Mouse (Mus musculus): ENCODE results near the gene Zfhx3.

DNA sequence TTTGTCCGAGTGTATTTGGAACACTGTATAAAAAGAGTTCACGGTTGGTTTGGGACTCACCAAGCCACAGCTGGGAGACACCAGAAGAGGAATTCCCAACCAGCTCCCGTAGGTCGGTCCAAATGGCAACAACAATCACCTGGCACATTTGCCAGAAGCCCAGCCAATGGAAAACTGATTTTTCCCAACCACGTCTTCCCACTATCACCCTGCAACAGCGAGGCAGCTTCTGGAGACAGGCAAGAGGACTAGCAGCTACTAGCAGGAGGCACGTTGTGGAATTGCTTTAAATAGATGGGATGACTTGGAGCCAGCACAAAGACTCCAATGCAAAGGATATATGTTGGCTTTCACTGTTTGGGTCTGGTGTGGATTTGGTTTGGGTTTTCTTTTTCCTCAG, 593.7 kb downstream of the Zfhx3 start:
- TF ChIP-seq POLR2A (IDR thresholded peaks at IDR 0.05; ENCODE audit: extremely low read depth, insufficient read depth, low read length) (no peak), CTCF (IDR thresholded peaks at IDR 0.05; ENCODE audit: low read depth, low read length) (no peak)
